Mouse (Mus musculus) liver, postnatal 0 days (tissue): ENCODE measurements around the gene Pitpnm1. TPM values are rescaled to one million over a fixed set of nuclear protein-coding genes. Genes with fewer than 3 reads are reported as not detected.

ENCODE experiments used
- ATAC-seq: fragments of 200-750 bp; cut with Nextera tagmentation; 2 replicates; pipeline ENCODE4 v1.8.0; 2017; ENCODE audit warnings: mild to moderate bottlenecking, moderate library complexity
- DNase-seq: peaks from one replicate; pipeline ENCODE4 v3.0.0-alpha.2; 2016
- H3K27ac ChIP-seq: fragments of 300-500 bp; sonication (generic); 2 replicates; pipeline ENCODE4 v1.5.1; 2014; ENCODE audit warnings: antibody characterized with exemption, moderate library complexity, mild to moderate bottlenecking, low read depth
- H3K27me3 ChIP-seq: fragments of 300-500 bp; sonication (generic); 2 replicates; pipeline ENCODE4 v1.6.1; 2014; ENCODE audit warnings: low read length, control low read depth, mixed read lengths; ENCODE audit not compliant: insufficient read depth
- H3K36me3 ChIP-seq: fragments of 300-500 bp; sonication (generic); replicated peaks from 2 replicates; pipeline ENCODE4 v1.6.1; 2014; ENCODE audit warnings: mild to moderate bottlenecking, control low read depth, low read length, moderate library complexity, mixed read lengths; ENCODE audit not compliant: insufficient read depth
- H3K4me1 ChIP-seq: fragments of 300-500 bp; sonication (generic); 2 replicates; pipeline ENCODE4 v1.6.1; 2014; ENCODE audit warnings: antibody characterized with exemption, mild to moderate bottlenecking, control low read depth; ENCODE audit not compliant: insufficient read depth
- H3K4me2 ChIP-seq: fragments of 300-500 bp; sonication (generic); 2 replicates; pipeline ENCODE4 v1.6.1; 2014; ENCODE audit warnings: low read depth, mild to moderate bottlenecking, low read length, moderate library complexity, mixed read lengths
- H3K4me3 ChIP-seq: fragments of 300-500 bp; sonication (generic); 2 replicates; pipeline ENCODE4 v1.5.1; 2014; ENCODE audit warnings: low read depth, low read length
- H3K9ac ChIP-seq: fragments of 300-500 bp; sonication (generic); replicated peaks from 2 replicates; pipeline ENCODE4 v1.6.1; 2014; ENCODE audit warnings: mild to moderate bottlenecking, moderate library complexity
- H3K9me3 ChIP-seq: fragments of 300-500 bp; sonication (generic); 2 replicates; pipeline ENCODE4 v1.6.1; 2016; ENCODE audit warnings: mild to moderate bottlenecking, control low read depth, low read length, mixed read lengths
- CTCF ChIP-seq: sonication (generic); IDR thresholded peaks from 2 replicates; pipeline ENCODE4 v1.5.1; 2016; ENCODE audit warnings: antibody characterized with exemption, low read depth
- EP300 ChIP-seq: IDR thresholded peaks from 2 replicates; pipeline ENCODE4 v1.6.1; 2016; ENCODE audit warnings: antibody characterized with exemption, low read depth, mild to moderate bottlenecking
- WGBS: fragments of 180-500 bp; shearing (Covaris S2); extraction: QIAGEN DNeasy Blood & Tissue Kit; methylation state at CpG from one replicate; pipeline ENCODE4 v1.1.7; 2014; ENCODE audit not compliant: insufficient replicate concordance; 5-methylcytosine and 5-hydroxymethylcytosine counted together
- polyA plus RNA-seq: library from polyadenylated mRNA; unstranded; fragments of >200 nt; fragmentation: Nextera tagmentation; extraction: Ambion mirVana; gene quantifications from 2 replicates; pipeline ENCODE4 v1.2.1, GENCODE M21; 2015

Pitpnm1 gene
- polyA plus RNA-seq, 1 experiment from 2014 or later, result 7.4 TPM

DNA sequence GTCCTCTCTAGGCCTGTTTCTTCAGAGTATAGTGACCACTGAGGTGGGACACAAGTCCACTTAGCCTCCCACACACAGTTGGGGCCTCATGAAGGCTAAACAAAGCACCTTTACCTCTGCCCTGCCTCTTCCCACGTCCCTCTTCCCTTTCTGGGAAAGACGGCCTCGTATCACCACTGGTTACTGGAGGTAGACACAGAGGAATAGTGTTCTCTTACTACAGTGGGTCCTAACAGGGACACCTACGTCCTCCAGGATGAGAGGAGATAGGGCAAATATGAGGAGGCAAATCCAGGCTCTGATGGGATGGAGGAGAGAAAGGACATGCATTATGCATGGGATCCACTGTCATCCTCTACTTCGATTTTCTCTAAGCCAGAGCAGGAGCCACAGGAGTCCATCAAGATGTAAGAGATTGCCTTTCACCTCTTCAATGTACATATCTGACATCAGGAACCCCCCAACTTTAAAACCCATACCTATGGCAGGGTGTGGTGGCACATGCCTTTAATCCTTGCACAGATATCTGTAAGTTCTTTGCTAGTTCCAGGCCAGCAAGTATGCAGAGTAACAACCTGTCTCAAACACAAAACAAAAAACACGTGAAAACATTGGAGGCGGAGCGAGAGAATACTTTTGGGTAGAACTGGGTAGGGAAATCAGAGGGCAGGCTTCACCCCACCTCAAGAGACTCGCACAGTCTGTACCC, 48.1 kb downstream of the Pitpnm1 start:
- Histone ChIP-seq H3K27ac (peak overlapping the region; percentile 14; the same call in 1 of the 2 replicates), H3K36me3 (peaks cover 23% of the 10 kb centered on the region), H3K27me3 (no peaks in the 10 kb centered on the region), H3K4me1 (peaks cover 45% of the 10 kb centered on the region), H3K9me3 (no peaks in the 10 kb centered on the region), H3K4me3 (peak overlapping the region; percentile 86), H3K4me2 (peak overlapping the region; percentile 89), H3K9ac (peak overlapping the region; percentile 94)
- ATAC-seq (no peak), DNase-seq (no peak)
- TF ChIP-seq CTCF (no peak), EP300 (no peak)
- WGBS, result 44% methylated on average over 9 of the region's 9 CpGs

DNA sequence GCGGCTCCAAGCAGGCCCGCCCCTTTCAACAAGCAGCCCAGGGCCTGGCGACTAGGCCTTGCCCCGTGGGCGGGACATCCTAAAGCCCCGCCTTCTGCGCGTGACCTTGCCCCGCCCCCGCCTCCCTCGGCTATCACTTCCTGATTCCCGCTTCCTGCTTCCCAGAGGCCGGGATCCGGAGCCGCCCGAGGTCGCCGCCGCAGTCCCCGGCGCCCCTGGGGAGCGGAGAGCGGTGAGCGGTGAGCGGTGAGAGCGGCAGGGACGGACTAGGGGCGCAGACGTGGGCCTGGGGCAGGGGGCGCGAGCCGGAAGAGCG, 48.7 kb downstream of the Pitpnm1 start, which contains the start of gene Coro1b:
TSS of gene Coro1b (plus strand) at position 129 of the 316 bp plus-strand sequence.
- Histone ChIP-seq H3K9ac (peak within 1 kb of the TSS; percentile 94), H3K36me3 (peaks cover 27% of the 10 kb centered on the region), H3K9me3 (no peaks in the 10 kb centered on the region), H3K4me2 (peak within 1 kb of the TSS; percentile 89), H3K4me3 (peak within 1 kb of the TSS; percentile 86), H3K27me3 (no peaks in the 10 kb centered on the region), H3K27ac (peak within 1 kb of the TSS; percentile 84), H3K4me1 (peaks cover 45% of the 10 kb centered on the region)
- under 1% methylated on average over 31 of the region's 33 CpGs for WGBS
- TF ChIP-seq CTCF (no peak), EP300 (no peak)
- peak; percentile 91 for ATAC-seq
- peak; percentile 97 for DNase-seq

DNA sequence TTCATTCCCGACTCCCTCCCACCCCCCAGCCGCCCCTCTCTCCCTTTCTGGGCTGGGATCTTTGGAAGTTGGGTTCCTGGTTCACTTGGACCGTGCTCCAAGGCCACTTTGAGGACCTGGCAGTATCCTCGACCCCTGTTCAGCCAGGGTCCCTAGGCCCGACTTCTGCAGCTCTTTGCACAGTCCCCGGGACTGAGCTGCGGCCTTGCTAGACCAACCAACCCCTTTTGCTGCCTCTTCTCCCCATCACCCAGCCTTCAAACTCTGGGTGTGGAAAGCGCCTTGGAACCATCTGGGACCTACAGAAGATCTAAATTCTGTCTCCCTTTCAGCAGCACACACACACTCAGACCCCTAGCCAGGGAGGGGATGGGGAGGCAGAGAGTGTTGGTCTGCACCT, 49.0 kb downstream of the Pitpnm1 start:
- no peaks in the 10 kb centered on the region for H3K9me3 ChIP-seq
- 2% methylated on average over 8 of the region's 8 CpGs for WGBS
- no peaks in the 10 kb centered on the region for H3K27me3 ChIP-seq
- peaks cover 45% of the 10 kb centered on the region for H3K4me1 ChIP-seq
- H3K4me2 ChIP-seq, result peak overlapping the region; percentile 89
- H3K9ac ChIP-seq, result peak overlapping the region; percentile 94
- no peak for DNase-seq
- peak; percentile 33 for ATAC-seq
- no peak for TF ChIP-seq EP300
- TF ChIP-seq CTCF, result no peak
- peak overlapping the region; percentile 84 for H3K27ac ChIP-seq
- H3K4me3 ChIP-seq, result peak overlapping the region; percentile 86
- H3K36me3 ChIP-seq, result peaks cover 30% of the 10 kb centered on the region

DNA sequence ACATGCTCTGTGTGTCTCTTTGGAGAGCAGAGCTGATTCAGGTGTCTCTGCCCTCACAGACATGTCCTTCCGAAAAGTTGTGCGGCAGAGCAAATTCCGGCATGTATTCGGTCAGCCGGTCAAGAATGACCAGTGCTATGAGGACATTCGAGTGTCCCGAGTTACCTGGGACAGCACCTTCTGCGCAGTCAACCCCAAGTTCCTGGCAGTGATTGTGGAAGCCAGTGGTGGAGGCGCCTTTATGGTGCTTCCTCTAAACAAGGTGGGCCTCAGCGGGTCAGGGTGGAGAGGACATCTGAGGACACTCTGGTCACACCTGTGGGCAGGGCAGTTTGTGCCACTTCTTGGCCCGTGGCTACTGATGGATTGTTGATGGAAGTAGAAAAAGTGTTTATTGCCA, 49.5 kb downstream of the Pitpnm1 start:
- H3K9me3 ChIP-seq, result no peaks in the 10 kb centered on the region
- H3K27ac ChIP-seq, result peak overlapping the region; percentile 84; the same call in 1 of the 2 replicates
- peaks cover 30% of the 10 kb centered on the region for H3K36me3 ChIP-seq
- H3K4me3 ChIP-seq, result peak overlapping the region; percentile 86
- DNase-seq (no peak), ATAC-seq (no peak)
- H3K27me3 ChIP-seq, result no peaks in the 10 kb centered on the region
- WGBS, result 69% methylated on average over 11 of the region's 11 CpGs
- H3K4me2 ChIP-seq, result peak overlapping the region; percentile 89
- peaks cover 43% of the 10 kb centered on the region for H3K4me1 ChIP-seq
- no peak for TF ChIP-seq CTCF
- TF ChIP-seq EP300, result no peak
- H3K9ac ChIP-seq, result peak overlapping the region; percentile 94

DNA sequence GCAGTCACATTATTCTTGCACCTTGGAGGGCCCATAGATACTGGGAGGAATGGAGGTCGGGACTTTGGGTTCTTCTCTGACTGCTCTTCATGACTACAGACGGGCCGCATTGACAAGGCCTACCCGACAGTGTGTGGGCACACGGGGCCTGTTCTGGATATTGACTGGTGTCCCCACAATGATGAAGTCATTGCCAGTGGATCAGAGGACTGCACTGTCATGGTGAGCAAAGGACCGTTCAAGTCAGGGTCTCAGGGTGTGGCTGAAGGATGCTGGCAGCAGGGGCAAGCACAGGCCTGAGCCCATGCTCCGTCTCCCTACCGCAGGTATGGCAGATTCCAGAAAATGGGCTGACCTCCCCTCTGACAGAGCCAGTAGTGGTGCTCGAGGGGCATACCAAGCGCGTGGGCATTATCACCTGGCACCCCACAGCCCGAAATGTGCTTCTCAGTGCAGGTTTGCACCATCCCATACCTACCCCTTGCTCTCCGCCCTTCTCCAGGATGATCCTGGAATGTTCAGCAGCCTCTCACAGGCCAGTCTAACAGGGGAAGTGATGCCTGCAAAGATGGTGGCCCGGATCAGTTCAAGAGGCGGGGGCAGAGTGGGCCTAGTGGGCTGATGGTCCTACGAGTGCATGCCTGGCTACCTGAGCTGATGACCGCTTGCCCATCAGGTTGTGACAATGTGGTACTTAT, 50.1 kb downstream of the Pitpnm1 start:
- peak overlapping the region; percentile 94; the same call in 1 of the 2 replicates for H3K9ac ChIP-seq
- H3K27me3 ChIP-seq, result no peaks in the 10 kb centered on the region
- no peaks in the 10 kb centered on the region for H3K9me3 ChIP-seq
- ATAC-seq (no peak), DNase-seq (no peak)
- peak overlapping the region; percentile 86; the same call in 1 of the 2 replicates for H3K4me3 ChIP-seq
- 89% methylated on average over 17 of the region's 17 CpGs for WGBS
- no peak for TF ChIP-seq CTCF
- peak overlapping the region; percentile 89 for H3K4me2 ChIP-seq
- peaks cover 30% of the 10 kb centered on the region for H3K36me3 ChIP-seq
- H3K4me1 ChIP-seq, result peaks cover 48% of the 10 kb centered on the region
- no peak overlapping the region for H3K27ac ChIP-seq

DNA sequence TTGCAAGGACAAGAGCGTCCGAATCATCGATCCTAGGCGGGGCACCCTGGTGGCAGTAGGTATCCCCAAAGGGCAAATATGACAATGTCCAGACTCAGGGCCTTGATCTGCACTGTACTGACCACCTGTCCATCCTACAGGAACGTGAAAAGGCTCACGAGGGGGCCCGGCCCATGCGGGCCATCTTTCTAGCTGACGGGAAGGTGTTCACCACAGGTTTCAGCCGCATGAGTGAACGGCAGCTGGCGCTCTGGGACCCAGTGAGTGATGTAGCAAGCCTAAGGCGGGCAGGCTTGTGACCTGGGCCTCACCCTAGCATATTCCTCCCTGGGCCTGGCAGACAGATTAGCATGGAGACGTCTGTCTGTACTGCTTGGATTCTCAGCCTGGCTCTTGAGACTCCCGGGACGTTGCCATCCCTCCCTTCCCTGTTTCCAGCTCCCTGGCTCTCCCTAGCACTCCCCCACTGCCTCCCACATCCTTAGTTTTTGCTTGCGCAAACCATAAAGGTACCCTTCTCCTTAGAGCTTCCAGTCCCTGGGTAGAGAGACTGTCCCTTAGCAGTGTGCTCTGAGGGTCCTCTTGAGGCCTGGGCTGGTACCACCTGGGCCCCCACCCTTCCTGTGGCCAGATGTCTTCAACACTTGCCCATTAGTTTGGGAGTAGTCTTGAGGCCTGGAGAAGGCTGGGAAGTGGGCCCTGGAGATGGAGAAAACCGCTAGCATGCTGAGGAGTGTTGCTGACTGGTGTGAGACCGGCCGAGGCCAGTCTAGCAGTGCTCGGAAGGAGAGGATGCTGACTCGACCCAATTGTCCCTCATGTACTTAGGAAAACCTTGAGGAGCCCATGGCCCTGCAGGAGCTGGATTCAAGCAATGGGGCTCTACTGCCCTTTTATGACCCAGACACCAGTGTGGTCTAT, 51.0 kb downstream of the Pitpnm1 start:
- Histone ChIP-seq H3K9ac (no peak overlapping the region), H3K36me3 (peaks cover 30% of the 10 kb centered on the region), H3K4me2 (no peak overlapping the region), H3K27me3 (no peaks in the 10 kb centered on the region), H3K9me3 (no peaks in the 10 kb centered on the region), H3K4me3 (no peak overlapping the region), H3K4me1 (peaks cover 45% of the 10 kb centered on the region), H3K27ac (no peak overlapping the region)
- no peak for TF ChIP-seq CTCF
- TF ChIP-seq EP300, result no peak
- DNase-seq (no peak), ATAC-seq (no peak)
- 88% methylated on average over 22 of the region's 22 CpGs for WGBS
